Mouse (Mus musculus) liver, adult 10 weeks (tissue): Measurements from ENCODE around the gene 4930438A08Rik. TPM values are rescaled to one million over a fixed set of nuclear protein-coding genes. Genes with fewer than 3 reads are reported as not detected.

Source experiments
- polyA plus RNA-seq: library from polyadenylated mRNA; stranded (reverse); fragments of 350-450 nt; fragmentation: Illumina TruSeq; extraction: RNeasy Lipid Tissue Mini Kit (QIAGEN cat#74804); gene quantifications from one replicate; pipeline ENCODE4 v1.2.3, GENCODE M21; 2014; ENCODE audit warnings: low read depth, low replicate concordance

The 4930438A08Rik gene
- polyA plus RNA-seq: not detected

GRCm38 (mm10) chr11:58274572-58274971, at the start of gene 4930438A08Rik:
4930438A08Rik (plus strand) TSS chr11:58274799.

GRCm38 (mm10) chr11:58306860-58307308, 32.3 kb downstream of the 4930438A08Rik start, which contains the start of gene Zfp692:
Zfp692 (plus strand) TSS chr11:58307069.

GRCm38 (mm10) chr11:58330276-58331148, 55.9 kb downstream of the 4930438A08Rik start, which contains the start of the genes Zfp672 and Sh3bp5l:
Zfp672 (minus strand) TSS chr11:58330339.
Sh3bp5l (plus strand) TSS chr11:58330724.

Other genes starting within 250 kb of the 4930438A08Rik start
- not detected for gene Gm12248, start 181.7 kb upstream of the 4930438A08Rik start, polyA plus RNA-seq
- 26.7 TPM for gene Cnot8, start 170.6 kb upstream of the 4930438A08Rik start, polyA plus RNA-seq
- 2.1 TPM for gene Gemin5, start 106.3 kb upstream of the 4930438A08Rik start, polyA plus RNA-seq
- 38.3 TPM for gene Mrpl22, start 103.1 kb upstream of the 4930438A08Rik start, polyA plus RNA-seq
- 40.1 TPM for gene Igtp, start 75.2 kb upstream of the 4930438A08Rik start, polyA plus RNA-seq
- 50.2 TPM for gene Irgm2, start 75.2 kb upstream of the 4930438A08Rik start, polyA plus RNA-seq
- gene Zfp692, start 32.3 kb downstream of the 4930438A08Rik start, polyA plus RNA-seq: 1.6 TPM
- gene Zfp672, start 55.5 kb downstream of the 4930438A08Rik start, polyA plus RNA-seq: 30.7 TPM
- 0.93 TPM for gene Sh3bp5l, start 55.9 kb downstream of the 4930438A08Rik start, polyA plus RNA-seq
- gene Lypd8, start 104.2 kb downstream of the 4930438A08Rik start, polyA plus RNA-seq: not detected
- not detected for gene 1810065E05Rik, start 146.3 kb downstream of the 4930438A08Rik start, polyA plus RNA-seq
- not detected for gene Gm12253, start 157.8 kb downstream of the 4930438A08Rik start, polyA plus RNA-seq
- not detected for gene Lypd9, start 178.1 kb downstream of the 4930438A08Rik start, polyA plus RNA-seq
- gene Olfr30, start 187.5 kb downstream of the 4930438A08Rik start, polyA plus RNA-seq: not detected
- gene Olfr332, start 217.8 kb downstream of the 4930438A08Rik start, polyA plus RNA-seq: not detected
- not detected for gene Olfr331, start 227.8 kb downstream of the 4930438A08Rik start, polyA plus RNA-seq